Mouse (Mus musculus) intestine, postnatal 0 days (tissue): Measurements from ENCODE around the gene Btbd9. TPM values are rescaled to one million over a fixed set of nuclear protein-coding genes. Genes with fewer than 3 reads are reported as not detected.

ENCODE experiments used
- ATAC-seq: fragments of 200-750 bp; cut with Nextera tagmentation; 2 replicates; pipeline ENCODE4 v1.8.0; 2017; ENCODE audit warnings: mild to moderate bottlenecking, moderate TSS enrichment, moderate library complexity
- H3K27ac ChIP-seq: fragments of 300-500 bp; sonication (generic); 2 replicates; pipeline ENCODE4 v1.5.1; 2014; ENCODE audit warnings: mild to moderate bottlenecking, low read depth, low read length, moderate library complexity
- H3K27me3 ChIP-seq: fragments of 300-500 bp; sonication (generic); replicated peaks from 2 replicates; pipeline ENCODE4 v1.6.1; 2014; ENCODE audit warnings: low read length, mixed read lengths; ENCODE audit not compliant: control insufficient read depth, insufficient read depth
- H3K36me3 ChIP-seq: fragments of 300-500 bp; sonication (generic); 2 replicates; pipeline ENCODE4 v1.6.1; 2014; ENCODE audit warnings: mild to moderate bottlenecking, moderate library complexity; ENCODE audit not compliant: control insufficient read depth, insufficient read depth
- H3K4me1 ChIP-seq: fragments of 300-500 bp; sonication (generic); replicated peaks from 2 replicates; pipeline ENCODE4 v1.6.1; 2014; ENCODE audit warnings: antibody characterized with exemption, low read length, mixed read lengths; ENCODE audit not compliant: control insufficient read depth, insufficient read depth
- H3K4me2 ChIP-seq: fragments of 300-500 bp; sonication (generic); replicated peaks from 2 replicates; pipeline ENCODE4 v1.6.1; 2014; ENCODE audit warnings: low read depth, mild to moderate bottlenecking, moderate library complexity
- H3K4me3 ChIP-seq: fragments of 300-500 bp; sonication (generic); 2 replicates; pipeline ENCODE4 v1.5.1; 2014; ENCODE audit warnings: low read depth, low read length
- H3K9ac ChIP-seq: fragments of 300-500 bp; sonication (generic); 2 replicates; pipeline ENCODE4 v1.6.1; 2014; ENCODE audit warnings: mild to moderate bottlenecking, low read depth, low read length
- H3K9me3 ChIP-seq: fragments of 300-500 bp; sonication (generic); 2 replicates; pipeline ENCODE4 v1.6.1; 2016; ENCODE audit warnings: mixed run types; ENCODE audit not compliant: control insufficient read depth
- CTCF ChIP-seq: sonication (generic); IDR thresholded peaks from 2 replicates; pipeline ENCODE4 v1.5.1; 2016; ENCODE audit warnings: low read depth, mild to moderate bottlenecking, control low read depth, antibody characterized with exemption, moderate library complexity
- WGBS: fragments of 180-500 bp; shearing (Covaris S2); extraction: QIAGEN DNeasy Blood & Tissue Kit; methylation state at CpG from one replicate; pipeline ENCODE4 v1.1.7; 2014; 5-methylcytosine and 5-hydroxymethylcytosine counted together
- polyA plus RNA-seq: library from polyadenylated mRNA; unstranded; fragments of >200 nt; fragmentation: Nextera tagmentation; extraction: Ambion mirVana; gene quantifications from 2 replicates; pipeline ENCODE4 v1.2.1, GENCODE M21; 2015

Btbd9 gene
- polyA plus RNA-seq, 1 experiment from 2014 or later = 35.9 TPM

DNA sequence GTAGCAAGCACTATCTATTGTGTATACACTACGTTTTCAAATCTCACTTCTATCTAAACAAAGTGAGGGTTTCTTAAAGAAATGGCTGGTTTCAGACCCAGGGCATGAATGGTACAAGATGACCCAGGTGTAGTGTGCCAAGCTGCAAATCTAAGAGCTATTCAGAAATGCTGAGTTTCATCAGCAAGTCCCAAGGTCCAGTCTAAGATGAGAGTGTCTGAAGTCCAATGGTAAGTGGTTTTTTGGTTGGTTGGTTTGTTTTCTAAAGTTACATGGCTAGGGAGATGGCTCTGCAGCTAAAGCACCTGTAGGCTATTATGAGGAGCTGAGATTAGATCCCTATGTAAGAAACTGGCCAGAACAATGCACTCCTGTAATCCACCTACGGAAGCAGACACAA, 246.8 kb downstream of the Btbd9 start:
- no peaks in the 10 kb centered on the region for H3K27me3 ChIP-seq
- ATAC-seq = no peak
- WGBS = 66% methylated on average over 2 of the region's 2 CpGs
- H3K9me3 ChIP-seq = no peaks in the 10 kb centered on the region
- H3K27ac ChIP-seq = no peak overlapping the region
- no peaks in the 10 kb centered on the region for H3K4me1 ChIP-seq
- H3K9ac ChIP-seq = no peak overlapping the region
- H3K36me3 ChIP-seq = no peaks in the 10 kb centered on the region; the same call in 1 of the 2 replicates
- no peak for TF ChIP-seq CTCF
- H3K4me2 ChIP-seq = no peak overlapping the region
- no peak overlapping the region for H3K4me3 ChIP-seq

DNA sequence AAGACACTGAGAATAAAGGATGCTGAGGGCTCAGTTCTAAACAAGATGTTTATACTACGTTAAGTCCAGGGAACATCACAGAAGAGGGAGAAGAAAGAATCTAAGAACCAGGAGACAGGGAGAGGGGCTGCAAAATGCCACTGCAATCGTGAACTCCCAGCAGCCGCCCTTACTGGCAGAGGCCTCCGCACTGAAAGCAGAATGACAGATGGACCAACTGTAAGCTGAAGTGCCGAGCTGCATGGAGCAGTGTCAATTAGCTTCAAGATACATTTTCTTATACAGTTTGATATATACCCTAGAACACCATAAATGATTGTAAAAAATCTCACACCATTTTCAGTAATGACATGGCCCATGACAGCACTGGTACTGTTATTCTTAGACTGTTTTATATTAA, 247.4 kb downstream of the Btbd9 start:
- H3K9me3 ChIP-seq = no peaks in the 10 kb centered on the region
- H3K9ac ChIP-seq = no peak overlapping the region
- no peak overlapping the region for H3K4me2 ChIP-seq
- no peak for TF ChIP-seq CTCF
- ATAC-seq = no peak
- H3K27me3 ChIP-seq = no peaks in the 10 kb centered on the region
- no peak overlapping the region for H3K27ac ChIP-seq
- no peaks in the 10 kb centered on the region; the same call in 1 of the 2 replicates for H3K36me3 ChIP-seq
- WGBS = 73% methylated on average over 5 of the region's 5 CpGs
- H3K4me3 ChIP-seq = no peak overlapping the region
- no peaks in the 10 kb centered on the region for H3K4me1 ChIP-seq

GRCm38 (mm10) chr17:30326906-30327305, 249.4 kb downstream of the Btbd9 start:
- H3K36me3 ChIP-seq = no peaks in the 10 kb centered on the region; the same call in 1 of the 2 replicates
- H3K27ac ChIP-seq = no peak overlapping the region
- no peaks in the 10 kb centered on the region for H3K27me3 ChIP-seq
- no peak overlapping the region for H3K9ac ChIP-seq
- peak; percentile 31; the same call in 1 of the 2 replicates for ATAC-seq
- H3K4me2 ChIP-seq = no peak overlapping the region
- 74% methylated on average over 1 of the region's 1 CpGs for WGBS
- no peak for TF ChIP-seq CTCF
- no peaks in the 10 kb centered on the region for H3K9me3 ChIP-seq
- no peak overlapping the region for H3K4me3 ChIP-seq
- no peaks in the 10 kb centered on the region for H3K4me1 ChIP-seq

GRCm38 (mm10) chr17:30320301-30320700, 256.0 kb downstream of the Btbd9 start:
- no peak for ATAC-seq

DNA sequence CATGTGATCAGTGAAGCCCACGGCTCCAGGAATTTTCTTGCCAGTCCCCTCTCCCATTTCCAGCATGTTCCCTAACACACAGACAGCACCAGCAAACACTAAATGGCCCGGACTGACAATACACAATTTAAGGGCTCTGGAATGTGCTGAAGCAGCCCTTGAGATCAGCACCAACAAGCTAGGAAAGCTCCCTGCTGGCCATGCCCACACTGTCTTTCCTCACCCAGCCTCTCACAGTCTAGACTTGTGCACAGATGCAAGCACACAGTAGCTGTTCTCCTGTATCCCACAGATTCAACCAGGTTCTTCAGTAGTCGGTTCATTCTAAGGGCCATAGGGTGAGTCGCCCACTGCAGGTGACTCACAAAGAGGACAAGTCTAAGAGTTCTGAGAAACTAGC, 263.6 kb downstream of the Btbd9 start:
- Histone ChIP-seq H3K4me3 (no peak overlapping the region), H3K9me3 (no peaks in the 10 kb centered on the region), H3K27ac (no peak overlapping the region), H3K4me2 (no peak overlapping the region), H3K27me3 (no peaks in the 10 kb centered on the region), H3K36me3 (no peaks in the 10 kb centered on the region), H3K9ac (no peak overlapping the region), H3K4me1 (no peaks in the 10 kb centered on the region)
- no peak for TF ChIP-seq CTCF
- ATAC-seq = no peak
- 57% methylated on average over 4 of the region's 4 CpGs for WGBS

More at GRCm38 (mm10) chr17:30320301-30320700, 256.0 kb downstream of the Btbd9 start:
- Histone ChIP-seq H3K4me3 (no peak overlapping the region), H3K9me3 (no peaks in the 10 kb centered on the region), H3K27me3 (no peaks in the 10 kb centered on the region), H3K9ac (no peak overlapping the region), H3K4me2 (no peak overlapping the region), H3K27ac (no peak overlapping the region), H3K36me3 (no peaks in the 10 kb centered on the region), H3K4me1 (no peaks in the 10 kb centered on the region)
- 73% methylated on average over 1 of the region's 1 CpGs for WGBS
- no peak for TF ChIP-seq CTCF

GRCm38 (mm10) chr17:30309627-30310026, 266.7 kb downstream of the Btbd9 start:
- Histone ChIP-seq H3K27ac (no peak overlapping the region), H3K27me3 (no peaks in the 10 kb centered on the region), H3K9ac (no peak overlapping the region), H3K4me2 (no peak overlapping the region), H3K4me3 (no peak overlapping the region), H3K36me3 (no peaks in the 10 kb centered on the region), H3K4me1 (no peaks in the 10 kb centered on the region), H3K9me3 (no peaks in the 10 kb centered on the region)
- no peak for ATAC-seq
- WGBS = 66% methylated on average over 4 of the region's 4 CpGs
- no peak for TF ChIP-seq CTCF

- H3K9ac ChIP-seq = no peak overlapping the region
- H3K27ac ChIP-seq = no peak overlapping the region
- no peaks in the 10 kb centered on the region for H3K27me3 ChIP-seq
- WGBS = 72% methylated on average over 4 of the region's 4 CpGs
- no peak overlapping the region for H3K4me2 ChIP-seq
- no peaks in the 10 kb centered on the region for H3K9me3 ChIP-seq
- no peak for ATAC-seq
- no peak overlapping the region for H3K4me3 ChIP-seq
- H3K36me3 ChIP-seq = no peaks in the 10 kb centered on the region
- H3K4me1 ChIP-seq = no peaks in the 10 kb centered on the region
- no peak for TF ChIP-seq CTCF
Measured at GRCm38 (mm10) chr17:30308889-30309288, 267.4 kb downstream of the Btbd9 start.
